Comparison of ENCODE assay signal across 8 mouse cellular contexts in genomic region chr6:97523118-97523517, GRCm38 (mm10).
A peak's percentile ranks its signal among the peaks of the same experiment; 100 is the strongest.
DNase-seq lines count a peak whose midpoint lies in the region; ATAC-seq and TF ChIP-seq lines count a peak whose summit lies in the region.

No protein-coding gene starts in this region.

- peak; percentile 98 for TF ChIP-seq CTCF in forebrain, postnatal 0 days (IDR thresholded peaks at IDR 0.05; ENCODE audit: low read depth)
- peak; percentile 98 for TF ChIP-seq CTCF in layer of hippocampus, adult 2 months (conservative IDR thresholded peaks at IDR 0.05)

- no peaks in the 10 kb centered on the region for H3K9me3 ChIP-seq in ES-E14 (ENCODE audit: control insufficient read depth, insufficient read depth, low read depth, low read length)
- no peaks in the 10 kb centered on the region for H3K9me3 ChIP-seq in forebrain, postnatal 0 days (ENCODE audit: low read length)

- peak; percentile 87 for DNase-seq in ES-E14 (ENCODE audit: low read depth, low spot score)
- peak; percentile 45 for DNase-seq in cerebellum, adult 11 months
- peak; percentile 94 for DNase-seq in forebrain, postnatal 0 days
- peak; percentile 67 to 83 for DNase-seq in layer of hippocampus, adult 2 months (ENCODE audit: low spot score in 2 of 2)
- DNase-seq in lung, postnatal 10 days = peak; percentile 87
- DNase-seq in retina, adult 2 months (ENCODE audit: low read depth, low spot score) = peak; percentile 67
- peak; percentile 81 for DNase-seq in thymus, postnatal 14 days

- in situ Hi-C loops in ES-E14 (cut with MboI; ENCODE audit: low sequenced_read_pairs in 2 of 2, unreplicated experiment in 2 of 2) = loop anchor here in 1 of 2 experiments (25.0 kb wide), 1 partner anchor 214 kb away; no protein-coding TSS in a partner anchor

- H3K9ac ChIP-seq in ES-E14 (ENCODE audit: insufficient read depth, low read depth, low read length, poor library complexity, severe bottlenecking) = no peak overlapping the region
- no peak overlapping the region for H3K9ac ChIP-seq in forebrain, postnatal 0 days

- WGBS in forebrain, postnatal 0 days = 1% methylated on average over 11 of the region's 11 CpGs

- ATAC-seq in forebrain, postnatal 0 days = peak; percentile 89
- peak; percentile 78 for ATAC-seq in hematopoietic stem cell, adult 5-6 weeks (replicated peaks in 1 of 2; ENCODE audit: insufficient read depth in 1 of 2, low FRiP score in 2 of 2, low TSS enrichment in 1 of 2, low read depth in 1 of 2, poor library complexity in 2 of 2, severe bottlenecking in 2 of 2)

- no peaks in the 10 kb centered on the region for H3K36me3 ChIP-seq in ES-E14 (ENCODE audit: control insufficient read depth, insufficient read depth, low read length, poor library complexity, severe bottlenecking)
- no peaks in the 10 kb centered on the region for H3K36me3 ChIP-seq in forebrain, postnatal 0 days (ENCODE audit: insufficient read depth)

- H3K27ac ChIP-seq in ES-E14 (ENCODE audit: insufficient read depth, low read depth, low read length, poor library complexity, severe bottlenecking) = no peak overlapping the region
- H3K27ac ChIP-seq in forebrain, postnatal 0 days (ENCODE audit: low read depth, low read length) = no peak overlapping the region
- no peak overlapping the region for H3K27ac ChIP-seq in layer of hippocampus, adult 2 months

- H3K4me1 ChIP-seq in ES-E14 (ENCODE audit: control insufficient read depth in 2 of 2, insufficient read depth in 2 of 2, low read length in 2 of 2, poor library complexity in 1 of 2) = peaks cover 3 to 16% of the 10 kb centered on the region in 2 experiments; a peak in 3 of 4 replicates
- H3K4me1 ChIP-seq in forebrain, postnatal 0 days (ENCODE audit: insufficient read depth) = no peaks in the 10 kb centered on the region; the same call in 1 of the 2 replicates

- H3K4me3 ChIP-seq in ES-E14 (ENCODE audit: insufficient read depth in 1 of 2, low read depth in 1 of 2, low read length in 2 of 2, poor library complexity in 1 of 2, severe bottlenecking in 1 of 2) = no peak overlapping the region
- H3K4me3 ChIP-seq in forebrain, postnatal 0 days (ENCODE audit: low read depth, low read length) = no peak overlapping the region
- no peak overlapping the region for H3K4me3 ChIP-seq in layer of hippocampus, adult 2 months

- no peaks in the 10 kb centered on the region for H3K27me3 ChIP-seq in forebrain, postnatal 0 days (ENCODE audit: insufficient read depth, low read length)

- no peak overlapping the region for H3K4me2 ChIP-seq in forebrain, postnatal 0 days (ENCODE audit: low read depth)

TF ChIP-seq in ES-E14, 5 proteins besides CTCF, POLR2A, EP300 and RAD21:
- TF ChIP-seq MAFK (IDR thresholded peaks at IDR 0.05; ENCODE audit: insufficient read depth, low read depth, low read length) (0 out of 2 replicates have a peak, but pooled peaks have one; percentile 33), CHD2 (IDR thresholded peaks at IDR 0.05; ENCODE audit: low read depth, low read length) (no peak), HCFC1 (IDR thresholded peaks at IDR 0.05; ENCODE audit: borderline replicate concordance, insufficient read depth, low read length) (no peak), ZNF384 (IDR thresholded peaks at IDR 0.05; ENCODE audit: low read depth, low read length) (no peak), ZC3H11A (IDR thresholded peaks at IDR 0.05; ENCODE audit: borderline replicate concordance, low read depth, low read length) (peak; percentile 61; the same call in 1 of the 2 replicates)
TF ChIP-seq in ES-E14: peak in this region for 2.
